Mouse (Mus musculus) stomach, postnatal 0 days (tissue): Measurements from ENCODE around the gene Tmem54. TPM values are rescaled to one million over a fixed set of nuclear protein-coding genes. Genes with fewer than 3 reads are reported as not detected.

Experiments used
- ATAC-seq: fragments of 200-750 bp; cut with Nextera tagmentation; 2 replicates; pipeline ENCODE4 v1.8.0; 2017; ENCODE audit not compliant: low FRiP score, low TSS enrichment
- DNase-seq: peaks from one replicate; pipeline ENCODE4 v3.0.0-alpha.2; 2016; ENCODE audit warnings: low spot score
- H3K27ac ChIP-seq: fragments of 300-500 bp; sonication (generic); replicated peaks from 2 replicates; pipeline ENCODE4 v1.5.1; 2014; ENCODE audit warnings: mild to moderate bottlenecking, control low read depth
- H3K27me3 ChIP-seq: fragments of 300-500 bp; sonication (generic); 2 replicates; pipeline ENCODE4 v1.6.1; 2014; ENCODE audit warnings: low read length; ENCODE audit not compliant: control insufficient read depth, insufficient read depth
- H3K36me3 ChIP-seq: fragments of 300-500 bp; sonication (generic); 2 replicates; pipeline ENCODE4 v1.6.1; 2014; ENCODE audit warnings: low read length, mixed read lengths; ENCODE audit not compliant: control insufficient read depth, insufficient read depth
- H3K4me1 ChIP-seq: fragments of 300-500 bp; sonication (generic); replicated peaks from 2 replicates; pipeline ENCODE4 v1.6.1; 2014; ENCODE audit warnings: antibody characterized with exemption; ENCODE audit not compliant: control insufficient read depth, insufficient read depth
- H3K4me2 ChIP-seq: fragments of 300-500 bp; sonication (generic); replicated peaks from 2 replicates; pipeline ENCODE4 v1.6.1; 2014; ENCODE audit warnings: low read depth, mild to moderate bottlenecking, control low read depth, moderate library complexity
- H3K4me3 ChIP-seq: fragments of 300-500 bp; sonication (generic); 2 replicates; pipeline ENCODE4 v1.5.1; 2014; ENCODE audit warnings: low read depth, low read length, control low read depth
- H3K9ac ChIP-seq: fragments of 300-500 bp; sonication (generic); 2 replicates; pipeline ENCODE4 v1.6.1; 2014; ENCODE audit warnings: mild to moderate bottlenecking, low read length, control low read depth, mixed read lengths
- H3K9me3 ChIP-seq: fragments of 300-500 bp; sonication (generic); 2 replicates; pipeline ENCODE4 v1.6.1; 2016; ENCODE audit warnings: low read length; ENCODE audit not compliant: control insufficient read depth
- CTCF ChIP-seq: IDR thresholded peaks from 2 replicates; pipeline ENCODE4 v1.5.1; 2016; ENCODE audit warnings: antibody characterized with exemption, low read depth, mild to moderate bottlenecking, moderate library complexity
- EP300 ChIP-seq: optimal IDR thresholded peaks from 2 replicates; pipeline ENCODE3; 2016; ENCODE audit warnings: antibody characterized with exemption
- WGBS: fragments of 180-500 bp; shearing (Covaris S2); extraction: QIAGEN DNeasy Blood & Tissue Kit; methylation state at CpG from one replicate; pipeline ENCODE4 v1.1.7; 2014; 5-methylcytosine and 5-hydroxymethylcytosine counted together
- polyA plus RNA-seq: library from polyadenylated mRNA; unstranded; fragments of >200 nt; fragmentation: Nextera tagmentation; extraction: Ambion mirVana; gene quantifications from 2 replicates; pipeline ENCODE4 v1.2.1, GENCODE M21; 2015

Tmem54 gene
- polyA plus RNA-seq, 1 experiment from 2014 or later = 106 TPM

- Histone ChIP-seq H3K27ac (no peak overlapping the region), H3K4me3 (no peak overlapping the region), H3K27me3 (no peaks in the 10 kb centered on the region), H3K36me3 (no peaks in the 10 kb centered on the region), H3K4me2 (no peak overlapping the region), H3K4me1 (no peaks in the 10 kb centered on the region), H3K9me3 (no peaks in the 10 kb centered on the region), H3K9ac (no peak overlapping the region)
- DNase-seq (no peak), ATAC-seq (no peak)
- no peak for TF ChIP-seq EP300
- 63% methylated on average over 2 of the region's 2 CpGs for WGBS
Observed at GRCm38 (mm10) chr4:129135637-129136036, 30.3 kb downstream of the Tmem54 start.

GRCm38 (mm10) chr4:129136189-129136578 is 30.8 kb downstream of the Tmem54 start:
- no peaks in the 10 kb centered on the region for H3K9me3 ChIP-seq
- peak overlapping the region; percentile 63; the same call in 1 of the 2 replicates for H3K9ac ChIP-seq
- H3K4me3 ChIP-seq = peak overlapping the region; percentile 50
- ATAC-seq (no peak), DNase-seq (no peak)
- H3K36me3 ChIP-seq = no peaks in the 10 kb centered on the region
- no peaks in the 10 kb centered on the region for H3K27me3 ChIP-seq
- no peak overlapping the region for H3K27ac ChIP-seq
- TF ChIP-seq CTCF = no peak
- peaks cover 2% of the 10 kb centered on the region; the same call in 1 of the 2 replicates for H3K4me1 ChIP-seq
- H3K4me2 ChIP-seq = peak overlapping the region; percentile 79
- 44% methylated on average over 9 of the region's 9 CpGs for WGBS

GRCm38 (mm10) chr4:129136579-129137391 is 31.4 kb downstream of the Tmem54 start, which contains the start of gene Fndc5:
Fndc5 (plus strand) TSS chr4:129136999.
- Histone ChIP-seq H3K27me3 (no peaks in the 10 kb centered on the region), H3K27ac (no peak within 1 kb of the TSS), H3K9me3 (no peaks in the 10 kb centered on the region), H3K4me1 (peaks cover 3% of the 10 kb centered on the region; the same call in 1 of the 2 replicates), H3K9ac (peak within 1 kb of the TSS; percentile 63), H3K4me2 (peak within 1 kb of the TSS; percentile 79), H3K36me3 (no peaks in the 10 kb centered on the region), H3K4me3 (peak within 1 kb of the TSS; percentile 50)
- DNase-seq = peak; percentile 34
- 4% methylated on average over 27 of the region's 80 CpGs for WGBS
- peak; percentile 28; the same call in 1 of the 2 replicates for ATAC-seq
- TF ChIP-seq EP300 (no peak), CTCF (no peak)

- no peak for TF ChIP-seq EP300
- no peak for TF ChIP-seq CTCF
- H3K4me2 ChIP-seq = peak overlapping the region; percentile 79; the same call in 1 of the 2 replicates
- no peaks in the 10 kb centered on the region for H3K9me3 ChIP-seq
- H3K9ac ChIP-seq = peak overlapping the region; percentile 63
- H3K27ac ChIP-seq = no peak overlapping the region
- no peaks in the 10 kb centered on the region for H3K36me3 ChIP-seq
- WGBS = 67% methylated on average over 14 of the region's 14 CpGs
- H3K27me3 ChIP-seq = no peaks in the 10 kb centered on the region
- ATAC-seq (no peak), DNase-seq (no peak)
- H3K4me3 ChIP-seq = no peak overlapping the region
- peaks cover 6% of the 10 kb centered on the region; the same call in 1 of the 2 replicates for H3K4me1 ChIP-seq
Observed at GRCm38 (mm10) chr4:129137392-129138321, 32.3 kb downstream of the Tmem54 start.

GRCm38 (mm10) chr4:129139642-129140041 is 34.3 kb downstream of the Tmem54 start:
- Histone ChIP-seq H3K4me1 (peaks cover 6% of the 10 kb centered on the region; the same call in 1 of the 2 replicates), H3K9ac (no peak overlapping the region), H3K4me2 (no peak overlapping the region), H3K27me3 (no peaks in the 10 kb centered on the region), H3K36me3 (no peaks in the 10 kb centered on the region), H3K27ac (no peak overlapping the region), H3K4me3 (no peak overlapping the region), H3K9me3 (no peaks in the 10 kb centered on the region)
- ATAC-seq (no peak), DNase-seq (no peak)
- no peak for TF ChIP-seq CTCF
- no peak for TF ChIP-seq EP300
- 75% methylated on average over 5 of the region's 5 CpGs for WGBS
